In genomic region chr4:103214925-103215820, GRCm38 (mm10) we compare ENCODE assay signal across 8 mouse cellular contexts. TPM values are rescaled to one million over a fixed set of nuclear protein-coding genes. Genes with fewer than 3 reads are reported as not detected.
A peak's percentile ranks its signal among the peaks of the same experiment; 100 is the strongest.
DNase-seq lines count a peak whose midpoint lies in the region; ATAC-seq and TF ChIP-seq lines count a peak whose summit lies in the region.

TSS of gene Slc35d1 (minus strand) at chr4:103215164.

- H3K4me2 ChIP-seq in hindbrain, postnatal 0 days (ENCODE audit: low read depth, low read length) = peak within 1 kb of the TSS; percentile 60

- WGBS in hindbrain, postnatal 0 days = 4% methylated on average over 62 of the region's 70 CpGs

- no peaks in the 10 kb centered on the region for H3K36me3 ChIP-seq in hindbrain, postnatal 0 days (ENCODE audit: insufficient read depth, low read length)
- H3K36me3 ChIP-seq in megakaryocyte, embryonic 14.5 days (replicated peaks; ENCODE audit: low read length) = peaks cover 23% of the 10 kb centered on the region

- TF ChIP-seq CTCF in gastrocnemius, adult 2 months (IDR thresholded peaks at IDR 0.05) = peak; percentile 42
- TF ChIP-seq CTCF in hindbrain, postnatal 0 days (IDR thresholded peaks at IDR 0.05; ENCODE audit: low read depth) = peak; percentile 45

- H3K27me3 ChIP-seq in hindbrain, postnatal 0 days (ENCODE audit: insufficient read depth, low read length) = no peaks in the 10 kb centered on the region
- no peaks in the 10 kb centered on the region for H3K27me3 ChIP-seq in megakaryocyte, embryonic 14.5 days (replicated peaks)

- H3K9ac ChIP-seq in hindbrain, postnatal 0 days (replicated peaks; ENCODE audit: low read length) = peak within 1 kb of the TSS; percentile 96

- H3K9me3 ChIP-seq in hindbrain, postnatal 0 days (ENCODE audit: low read length) = no peaks in the 10 kb centered on the region
- no peaks in the 10 kb centered on the region for H3K9me3 ChIP-seq in megakaryocyte, embryonic 14.5 days

- intact Hi-C loops in gastrocnemius, adult 2 months (cut with DNase I) = loop anchor here (2.0 to 10.0 kb wide), 3 partner anchors 98 to 130 kb away; partner anchors contain the start of gene Oma1

- peak within 1 kb of the TSS; percentile 97 for H3K27ac ChIP-seq in gastrocnemius, adult 2 months
- H3K27ac ChIP-seq in hindbrain, postnatal 0 days = peak within 1 kb of the TSS; percentile 99

- peak; percentile 50 for ATAC-seq in activated CD4-positive, CD25-positive, alpha-beta regulatory T cell, adult 4 months
- peak; percentile 94 for ATAC-seq in hindbrain, postnatal 0 days

- H3K4me1 ChIP-seq in hindbrain, postnatal 0 days (ENCODE audit: insufficient read depth, low read length) = no peaks in the 10 kb centered on the region; the same call in 1 of the 2 replicates
- peaks cover 40% of the 10 kb centered on the region for H3K4me1 ChIP-seq in megakaryocyte, embryonic 14.5 days

- peak; percentile 63 to 85 for DNase-seq in cerebellum, postnatal 4 days (ENCODE audit: low spot score in 2 of 2)
- peak; percentile 86 for DNase-seq in gastrocnemius, adult 2 months
- peak; percentile 92 for DNase-seq in hindbrain, postnatal 0 days (ENCODE audit: low spot score)
- DNase-seq in left cerebral cortex, adult 9 months (ENCODE audit: low spot score in 2 of 2) = peak; percentile 33 to 72
- peak; percentile 85 for DNase-seq in right cerebral cortex, postnatal 14 days
- DNase-seq in urinary bladder, postnatal 25 days (ENCODE audit: low spot score) = peak; percentile 68

- peak within 1 kb of the TSS; percentile 77 for H3K4me3 ChIP-seq in gastrocnemius, adult 2 months
- peak within 1 kb of the TSS; percentile 50 for H3K4me3 ChIP-seq in hindbrain, postnatal 0 days (ENCODE audit: low read length)
- H3K4me3 ChIP-seq in megakaryocyte, embryonic 14.5 days (replicated peaks) = peak within 1 kb of the TSS; percentile 98

RNA-seq across cellular contexts. Expression of gene Slc35d1, which starts in this region (rescaled TPM):
- polyA plus RNA-seq in activated CD4-positive, CD25-positive, alpha-beta regulatory T cell, adult 4 months (2017; shearing (Covaris generic)) = 10 to 100 TPM; 21.6 to 25.3 TPM
- 1 to 10 TPM; 4.6 to 6.3 TPM for total RNA-seq in gastrocnemius, adult 2 months (2021)
- total RNA-seq in hindbrain, postnatal 0 days (2014; rRNA removed) = 4.0 and 4.9 TPM in 2 replicates
- 5.1 and 6.1 TPM in 2 replicates for polyA plus RNA-seq in hindbrain, postnatal 0 days (2015; fragmentation: Nextera tagmentation; extraction: Ambion mirVana)
- 1.4 and 5.9 TPM in 2 replicates for polyA plus RNA-seq in megakaryocyte, embryonic 14.5 days (2012; ENCODE audit: insufficient read depth, low replicate concordance)

Comparison
In these comparisons a context has a peak if more than half of its experiments do, and no peak if none do; other contexts are left out.
1. Peak in every context shown above with its lines: DNase-seq, ATAC-seq, H3K4me3 ChIP-seq and H3K27ac ChIP-seq.